Mouse (Mus musculus): Measurements from ENCODE around the gene Rcl1. TPM values are rescaled to one million over a fixed set of nuclear protein-coding genes. Genes with fewer than 3 reads are reported as not detected.

Rcl1 gene
- polyA plus RNA-seq, 1 experiment from 2014 or later, result 44.8 TPM

MicroRNA genes within 50 kb of the gene (microRNA counts, 519-probe panel; counts per million panel counts)
- 2,684 counts per million, percentile 57 among the panel's probes with 10 or more counts for microRNA mmu-miR-101b

Small RNA genes lying within 50 kb of the gene (microRNA-seq; reads per million reads assigned to microRNA genes)
- 1,478 reads per million, percentile 79 among the genes with 10 or more reads in this experiment for gene Mir101b (ENCODE audit: borderline number of aligned reads)

Other genes starting within 250 kb of the Rcl1 start
- 8.4 and 9.3 TPM in 2 replicates for gene Plpp6, start 137.4 kb upstream of the Rcl1 start, polyA plus RNA-seq (2014; fragmentation: Nextera tagmentation; extraction: Ambion mirVana)
- 1.4 and 1.8 TPM in 2 replicates for gene 4430402I18Rik, start 133.6 kb upstream of the Rcl1 start, polyA plus RNA-seq (2014; fragmentation: Nextera tagmentation; extraction: Ambion mirVana)
- gene Cdc37l1, start 111.0 kb upstream of the Rcl1 start, polyA plus RNA-seq (2014; fragmentation: Nextera tagmentation; extraction: Ambion mirVana), result 35.8 and 41.8 TPM in 2 replicates
- 93.5 and 95.5 TPM in 2 replicates for gene Ak3, start 53.4 kb upstream of the Rcl1 start, polyA plus RNA-seq (2014; fragmentation: Nextera tagmentation; extraction: Ambion mirVana)
- gene Jak2, start 150.5 kb downstream of the Rcl1 start, polyA plus RNA-seq (2014; fragmentation: Nextera tagmentation; extraction: Ambion mirVana), result 15.3 and 16.2 TPM in 2 replicates
- 5.8 and 7.8 TPM in 2 replicates for gene Insl6, start 224.0 kb downstream of the Rcl1 start, polyA plus RNA-seq (2014; fragmentation: Nextera tagmentation; extraction: Ambion mirVana)
- gene Rln1, start 233.3 kb downstream of the Rcl1 start, polyA plus RNA-seq (2014; fragmentation: Nextera tagmentation; extraction: Ambion mirVana), result 0.60 and 0.96 TPM in 2 replicates

Measured in embryonic facial prominence, embryonic 14.5 days (tissue).